Mouse (Mus musculus) forebrain, embryonic 13.5 days (tissue): ENCODE measurements around the gene Strip1. TPM values are rescaled to one million over a fixed set of nuclear protein-coding genes. Genes with fewer than 3 reads are reported as not detected.
A peak's percentile ranks its signal among the peaks of the same experiment; 100 is the strongest.

Experiments used
- ATAC-seq: fragments of 200-750 bp; cut with Nextera tagmentation; 2 replicates; pipeline ENCODE4 v1.8.0; 2017
- H3K27ac ChIP-seq: fragments of 300-500 bp; sonication (generic); 2 replicates; pipeline ENCODE4 v1.5.1; 2015; ENCODE audit warnings: inconsistent platforms, mild to moderate bottlenecking, moderate library complexity
- H3K27me3 ChIP-seq: fragments of 300-500 bp; sonication (generic); 2 replicates; pipeline ENCODE4 v1.6.1; 2015; ENCODE audit warnings: mild to moderate bottlenecking, inconsistent platforms
- H3K36me3 ChIP-seq: fragments of 300-500 bp; sonication (generic); 2 replicates; pipeline ENCODE4 v1.6.1; 2015; ENCODE audit warnings: mild to moderate bottlenecking, inconsistent platforms; ENCODE audit not compliant: poor library complexity, severe bottlenecking
- H3K4me1 ChIP-seq: fragments of 300-500 bp; sonication (generic); 2 replicates; pipeline ENCODE4 v1.6.1; 2015; ENCODE audit warnings: inconsistent platforms
- H3K4me2 ChIP-seq: fragments of 300-500 bp; sonication (generic); 2 replicates; pipeline ENCODE4 v1.6.1; 2015; ENCODE audit warnings: inconsistent platforms, mild to moderate bottlenecking, moderate library complexity
- H3K4me3 ChIP-seq: fragments of 300-500 bp; sonication (generic); 2 replicates; pipeline ENCODE4 v1.5.1; 2015; ENCODE audit warnings: mild to moderate bottlenecking, inconsistent platforms
- H3K9ac ChIP-seq: fragments of 300-500 bp; sonication (generic); 2 replicates; pipeline ENCODE4 v1.6.1; 2015; ENCODE audit warnings: mild to moderate bottlenecking, inconsistent platforms
- H3K9me3 ChIP-seq: fragments of 300-500 bp; sonication (generic); replicated peaks from 2 replicates; pipeline ENCODE4 v1.6.1; 2016; ENCODE audit warnings: inconsistent platforms
- WGBS: fragments of 180-500 bp; shearing (Covaris S2); methylation state at CpG from one replicate; pipeline ENCODE4 v1.1.7; 2015; 5-methylcytosine and 5-hydroxymethylcytosine counted together
- polyA plus RNA-seq: library from polyadenylated mRNA; unstranded; fragments of >200 nt; fragmentation: Nextera tagmentation; extraction: Ambion mirVana; gene quantifications from 2 replicates; pipeline ENCODE4 v1.2.1, GENCODE M21; 2015

The Strip1 gene
- polyA plus RNA-seq, 1 experiment from 2014 or later, result 110 TPM

DNA sequence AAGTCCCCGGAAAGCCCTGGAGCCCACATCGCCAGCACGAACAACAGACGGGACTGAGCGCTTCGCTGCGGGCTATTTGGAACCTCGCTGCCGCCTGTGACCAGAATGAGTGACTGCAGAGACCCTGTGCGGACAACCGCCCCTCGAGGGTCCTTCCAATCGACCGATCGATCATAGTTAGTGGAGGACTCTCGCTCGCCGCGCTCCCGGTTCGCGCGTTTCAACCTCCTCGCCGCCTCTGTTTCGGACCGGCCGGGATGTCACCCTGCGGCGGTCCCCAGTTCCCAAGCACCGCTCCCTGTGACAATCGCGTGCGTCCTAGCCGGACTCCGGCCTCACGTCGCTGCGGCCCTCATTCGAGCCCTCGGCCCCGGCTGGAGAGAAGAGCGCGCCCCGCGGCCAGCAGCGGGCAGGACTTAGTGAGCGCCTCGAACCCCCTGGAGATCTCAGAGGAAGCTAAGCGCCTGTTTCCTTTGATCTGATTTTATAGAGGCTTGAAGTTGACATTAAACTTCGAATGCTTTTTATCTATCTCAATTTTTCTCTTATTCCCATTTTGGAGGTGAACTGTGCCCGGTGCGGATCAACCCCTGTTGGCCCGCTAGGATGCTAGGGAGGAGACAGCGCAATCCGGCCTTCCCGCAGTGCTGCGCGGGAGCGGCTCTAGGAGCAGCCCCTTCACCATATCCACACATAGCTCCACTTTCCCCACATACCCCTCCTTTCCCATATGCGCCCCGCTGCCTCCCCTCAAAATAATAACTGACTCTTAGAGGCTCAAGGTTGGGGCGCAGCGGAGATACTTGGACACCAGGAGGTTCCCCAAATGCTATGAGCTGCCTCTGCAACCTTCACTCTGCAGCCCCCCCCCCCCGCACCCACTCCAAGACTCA is 48.4 kb downstream of the Strip1 start:
- no peak for ATAC-seq
- Histone ChIP-seq H3K4me2 (peak overlapping the region; percentile 57), H3K9me3 (no peaks in the 10 kb centered on the region), H3K36me3 (no peaks in the 10 kb centered on the region), H3K27me3 (peaks cover 99% of the 10 kb centered on the region), H3K4me1 (peaks cover 10% of the 10 kb centered on the region), H3K9ac (peak overlapping the region; percentile 48; the same call in 1 of the 2 replicates), H3K4me3 (peak overlapping the region; percentile 33), H3K27ac (no peak overlapping the region)
- under 1% methylated on average over 65 of the region's 65 CpGs for WGBS

DNA sequence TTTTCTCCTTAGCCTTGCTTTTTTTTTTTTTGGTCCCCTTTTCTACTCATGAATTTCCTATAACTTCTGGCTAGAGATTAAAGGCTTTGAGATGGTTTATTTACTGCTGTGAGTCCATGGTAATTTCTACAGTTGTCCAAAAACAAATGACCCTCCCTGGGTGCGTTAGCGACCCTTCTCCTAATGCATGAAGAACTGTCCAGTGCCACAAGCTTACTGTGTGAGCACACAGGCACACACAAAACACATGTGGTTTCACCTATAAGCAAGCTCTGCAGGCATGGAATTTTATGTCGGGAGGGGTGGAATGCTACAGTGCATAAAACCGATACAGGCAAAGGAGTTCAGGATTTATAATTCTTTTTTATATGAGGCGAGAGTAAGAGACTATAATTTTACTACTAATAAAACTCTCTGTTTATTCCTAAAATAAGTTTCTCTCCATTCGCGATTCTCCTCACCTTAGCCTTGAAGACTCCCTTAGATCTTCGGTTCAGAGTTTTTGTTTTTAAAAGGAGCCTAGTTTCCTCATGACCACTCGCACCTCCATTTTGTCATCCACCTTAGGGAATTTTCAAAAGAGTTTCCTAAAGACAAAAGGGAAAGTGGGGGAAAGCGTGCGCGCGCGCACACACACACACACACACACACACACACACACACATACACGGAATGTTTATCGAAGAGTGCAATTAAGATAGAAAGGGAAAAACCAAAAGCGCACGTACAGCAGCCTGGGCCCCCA is 49.2 kb downstream of the Strip1 start:
- 2% methylated on average over 18 of the region's 18 CpGs for WGBS
- Histone ChIP-seq H3K27me3 (peaks cover 98% of the 10 kb centered on the region), H3K9me3 (no peaks in the 10 kb centered on the region), H3K9ac (no peak overlapping the region), H3K4me3 (peak overlapping the region; percentile 33), H3K36me3 (no peaks in the 10 kb centered on the region), H3K4me2 (peak overlapping the region; percentile 57), H3K4me1 (peaks cover 10% of the 10 kb centered on the region), H3K27ac (no peak overlapping the region)
- ATAC-seq, result no peak

DNA sequence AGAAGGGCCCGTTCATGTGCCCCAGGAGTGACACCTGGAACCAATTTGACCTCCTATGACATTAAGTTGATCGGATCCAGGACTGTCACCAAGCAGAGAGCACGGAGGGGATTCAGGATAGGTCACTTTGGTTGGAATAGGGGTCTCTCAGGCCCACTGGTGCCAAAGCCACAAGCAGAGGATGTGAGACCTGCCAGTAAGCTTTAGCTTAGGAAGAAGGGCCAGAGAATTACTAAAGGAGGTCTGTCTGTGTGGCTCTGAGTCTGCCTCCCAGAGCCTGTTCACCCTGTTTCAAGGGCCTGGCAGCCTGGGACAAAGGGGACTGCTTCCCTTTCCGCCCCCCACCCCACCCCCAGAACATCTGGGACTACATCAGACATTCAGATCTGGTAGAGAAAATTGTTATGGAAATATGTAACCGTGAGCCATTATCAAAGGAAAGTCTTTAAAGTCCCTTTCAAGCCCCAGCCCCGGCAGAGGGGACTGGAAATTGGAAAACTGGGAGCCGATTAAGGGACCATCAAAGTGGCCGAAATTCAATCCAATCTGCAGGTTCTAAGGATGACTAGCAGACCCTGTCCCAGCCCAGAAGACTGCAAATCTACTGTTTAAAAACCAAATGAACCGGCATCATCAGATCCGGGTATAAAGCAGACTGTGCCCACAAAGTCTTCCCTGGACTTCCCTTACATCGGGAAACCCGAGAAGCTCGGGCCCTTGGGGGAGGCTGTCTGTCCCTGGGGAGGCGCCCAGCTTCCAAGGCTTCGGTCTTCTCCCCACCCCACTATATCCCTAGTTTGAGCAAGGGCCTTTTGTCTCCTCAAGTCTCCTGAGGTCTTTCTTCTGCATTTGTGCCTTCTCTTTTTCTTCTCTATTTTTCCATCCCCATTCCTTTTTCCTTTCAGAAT is 50.1 kb downstream of the Strip1 start:
- H3K9ac ChIP-seq, result no peak overlapping the region
- 2% methylated on average over 15 of the region's 15 CpGs for WGBS
- no peaks in the 10 kb centered on the region for H3K36me3 ChIP-seq
- H3K9me3 ChIP-seq, result no peaks in the 10 kb centered on the region
- H3K4me2 ChIP-seq, result no peak overlapping the region
- H3K27me3 ChIP-seq, result peaks cover 88% of the 10 kb centered on the region
- no peak overlapping the region for H3K4me3 ChIP-seq
- ATAC-seq, result no peak
- H3K4me1 ChIP-seq, result peaks cover 10% of the 10 kb centered on the region
- no peak overlapping the region for H3K27ac ChIP-seq

DNA sequence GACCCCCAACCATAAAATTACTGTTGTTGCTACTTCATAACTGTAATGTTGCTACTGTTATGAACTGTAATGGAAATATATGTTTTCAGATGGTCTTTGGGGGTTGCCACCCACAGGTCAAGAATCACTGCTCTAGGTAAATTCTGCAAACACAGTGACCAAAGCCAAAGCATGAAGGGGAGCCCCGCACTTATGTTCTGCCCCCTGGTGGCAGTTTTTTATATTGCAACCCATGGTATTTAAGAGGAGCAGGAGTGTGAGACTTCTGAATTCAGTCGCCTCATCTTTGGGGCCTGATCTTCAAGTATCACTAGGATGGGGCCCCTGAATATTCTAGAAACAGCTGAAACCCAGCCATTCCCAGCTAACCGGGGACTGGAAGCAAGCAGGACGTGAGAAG is 52.0 kb downstream of the Strip1 start:
- Histone ChIP-seq H3K27ac (no peak overlapping the region), H3K9ac (no peak overlapping the region), H3K27me3 (peaks cover 70% of the 10 kb centered on the region), H3K9me3 (no peaks in the 10 kb centered on the region), H3K4me3 (no peak overlapping the region), H3K36me3 (no peaks in the 10 kb centered on the region), H3K4me1 (peaks cover 10% of the 10 kb centered on the region), H3K4me2 (no peak overlapping the region)
- peak; percentile 33; the same call in 1 of the 2 replicates for ATAC-seq
- 4% methylated on average over 4 of the region's 4 CpGs for WGBS

DNA sequence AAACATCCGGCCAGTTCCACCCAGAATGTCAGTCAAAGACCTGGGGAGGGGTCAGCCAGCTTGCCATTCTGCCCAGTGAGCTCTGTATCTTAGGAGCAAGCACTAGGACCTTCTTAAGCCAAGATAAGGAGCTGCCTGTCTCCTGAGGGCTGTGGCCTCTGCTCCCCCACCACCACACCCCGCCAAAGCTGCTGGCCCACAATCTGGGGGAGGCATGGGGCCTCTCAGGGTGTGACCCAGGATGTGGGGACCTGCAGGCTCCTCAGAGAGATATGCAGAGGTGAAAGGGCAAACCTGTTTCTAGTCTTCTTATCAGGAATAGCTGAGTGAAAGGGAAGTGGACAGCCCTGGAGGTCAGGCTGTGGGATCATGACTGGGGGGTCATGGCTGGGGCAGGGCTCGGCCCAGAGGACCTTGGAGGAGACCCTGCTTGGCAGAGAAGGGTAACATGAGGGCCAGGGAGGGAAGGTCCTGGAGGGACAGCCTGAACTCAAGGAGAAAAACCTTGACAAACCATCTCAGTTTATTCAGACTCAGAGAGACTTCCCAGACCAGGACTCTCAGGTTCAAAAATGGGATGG is 53.6 kb downstream of the Strip1 start:
- no peak overlapping the region for H3K9ac ChIP-seq
- H3K9me3 ChIP-seq, result no peaks in the 10 kb centered on the region
- no peak overlapping the region for H3K4me3 ChIP-seq
- peaks cover 4% of the 10 kb centered on the region for H3K4me1 ChIP-seq
- H3K27ac ChIP-seq, result no peak overlapping the region
- no peaks in the 10 kb centered on the region for H3K36me3 ChIP-seq
- no peak for ATAC-seq
- 34% methylated on average over 3 of the region's 3 CpGs for WGBS
- no peak overlapping the region for H3K4me2 ChIP-seq
- peaks cover 54% of the 10 kb centered on the region for H3K27me3 ChIP-seq

DNA sequence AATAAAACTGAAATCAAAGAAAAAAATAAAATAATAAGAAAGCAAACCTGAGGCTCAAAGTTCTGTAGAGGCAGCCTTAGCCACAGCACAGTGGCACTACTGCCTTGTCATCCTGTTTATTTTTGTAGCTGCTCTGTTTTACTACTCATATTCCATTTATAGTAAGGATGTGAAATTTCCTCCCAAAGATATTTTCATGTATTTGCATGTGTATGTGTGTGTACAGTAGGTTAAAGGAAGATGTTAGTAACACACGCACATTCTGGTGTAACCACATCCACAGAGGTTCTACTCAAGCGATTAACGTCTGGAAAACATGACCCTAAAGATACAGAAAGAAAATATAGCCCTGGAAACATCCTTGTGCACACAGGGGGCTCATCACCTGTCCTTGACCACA is 54.7 kb downstream of the Strip1 start:
- WGBS, result 89% methylated on average over 3 of the region's 3 CpGs
- H3K27me3 ChIP-seq, result peaks cover 43% of the 10 kb centered on the region

DNA sequence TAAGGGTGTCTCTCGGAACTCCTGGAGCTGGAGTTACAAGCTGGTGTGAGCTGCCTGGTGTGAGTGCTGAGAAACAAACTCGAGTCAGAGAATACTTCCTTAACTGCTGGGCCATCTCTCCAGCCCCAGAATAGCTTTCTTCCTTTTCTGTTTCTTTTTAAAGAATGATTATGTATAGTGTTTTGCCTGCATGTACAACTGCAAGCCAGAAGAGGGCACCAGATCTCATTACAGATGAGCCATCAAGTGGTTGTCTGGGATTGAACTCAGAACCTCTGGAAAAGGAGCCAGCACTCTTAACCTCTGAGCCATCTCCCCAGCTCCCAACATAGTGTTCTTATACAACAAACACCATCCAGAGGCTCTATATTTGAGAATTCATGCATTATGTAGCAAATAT is 60.3 kb downstream of the Strip1 start:
- WGBS, result 60% methylated on average over 2 of the region's 2 CpGs
- H3K4me3 ChIP-seq, result no peak overlapping the region
- no peaks in the 10 kb centered on the region for H3K36me3 ChIP-seq
- no peak overlapping the region for H3K9ac ChIP-seq
- H3K27ac ChIP-seq, result no peak overlapping the region
- no peaks in the 10 kb centered on the region for H3K9me3 ChIP-seq
- H3K4me2 ChIP-seq, result no peak overlapping the region
- H3K27me3 ChIP-seq, result peaks cover 4% of the 10 kb centered on the region; the same call in 1 of the 2 replicates
- H3K4me1 ChIP-seq, result peaks cover 3% of the 10 kb centered on the region; the same call in 1 of the 2 replicates
- ATAC-seq, result no peak

More for the DNA sequence above, 54.7 kb downstream of the Strip1 start:
- H3K4me1 ChIP-seq, result no peaks in the 10 kb centered on the region
- H3K9me3 ChIP-seq, result no peaks in the 10 kb centered on the region
- no peak overlapping the region for H3K9ac ChIP-seq
- H3K36me3 ChIP-seq, result no peaks in the 10 kb centered on the region
- H3K4me2 ChIP-seq, result no peak overlapping the region
- H3K27ac ChIP-seq, result no peak overlapping the region
- no peak for ATAC-seq
- H3K4me3 ChIP-seq, result no peak overlapping the region

DNA sequence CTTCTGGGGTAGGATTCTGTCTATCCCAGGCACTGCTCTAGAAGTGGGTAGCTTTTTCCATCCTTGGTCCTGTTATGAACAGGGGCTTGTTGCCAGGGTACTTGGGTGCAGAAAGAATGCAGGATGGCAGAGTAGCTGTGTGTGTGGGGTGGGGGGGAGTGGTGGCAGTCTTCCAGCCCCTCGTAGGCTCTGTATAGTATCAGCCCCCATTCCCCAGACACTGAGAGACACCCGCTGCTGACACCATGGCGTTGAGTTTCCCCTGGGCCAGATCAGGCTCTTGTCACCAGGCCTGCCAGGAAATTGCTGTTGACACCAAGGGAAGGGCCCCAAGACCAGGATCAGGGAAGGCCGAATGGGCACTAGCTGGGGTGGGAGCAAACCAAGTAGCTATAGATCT is 62.8 kb downstream of the Strip1 start:
- 71% methylated on average over 4 of the region's 4 CpGs for WGBS
- H3K4me1 ChIP-seq, result peaks cover 3% of the 10 kb centered on the region; the same call in 1 of the 2 replicates
- H3K27ac ChIP-seq, result no peak overlapping the region
- no peak overlapping the region for H3K9ac ChIP-seq
- ATAC-seq, result peak; percentile 53
- no peaks in the 10 kb centered on the region for H3K36me3 ChIP-seq
- no peak overlapping the region for H3K4me2 ChIP-seq
- H3K4me3 ChIP-seq, result no peak overlapping the region
- peaks cover 4% of the 10 kb centered on the region; the same call in 1 of the 2 replicates for H3K27me3 ChIP-seq
- H3K9me3 ChIP-seq, result no peaks in the 10 kb centered on the region

DNA sequence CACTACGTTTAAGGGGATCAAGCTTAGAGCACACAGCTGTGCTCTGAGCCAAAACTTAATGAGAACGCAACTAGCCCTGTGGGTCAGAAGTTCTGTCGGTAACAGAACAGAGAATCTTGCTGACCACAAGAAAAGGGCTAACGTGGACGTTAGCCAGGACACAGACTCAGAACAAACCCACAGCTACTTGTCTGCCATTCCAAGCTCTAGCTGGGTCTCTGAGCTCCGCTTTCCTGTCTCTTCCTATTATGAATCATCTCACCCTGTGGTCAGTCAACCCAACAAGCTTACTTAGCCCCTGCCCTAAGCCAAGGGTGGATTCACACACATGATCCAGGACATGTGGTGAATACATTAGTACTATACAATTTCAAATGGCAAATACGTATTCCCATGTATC is 63.7 kb downstream of the Strip1 start:
- H3K9ac ChIP-seq, result no peak overlapping the region
- no peaks in the 10 kb centered on the region for H3K9me3 ChIP-seq
- H3K27me3 ChIP-seq, result peaks cover 4% of the 10 kb centered on the region; the same call in 1 of the 2 replicates
- WGBS, result 80% methylated on average over 7 of the region's 7 CpGs
- H3K4me1 ChIP-seq, result peaks cover 3% of the 10 kb centered on the region; the same call in 1 of the 2 replicates
- no peak overlapping the region for H3K27ac ChIP-seq
- no peaks in the 10 kb centered on the region for H3K36me3 ChIP-seq
- H3K4me2 ChIP-seq, result no peak overlapping the region
- ATAC-seq, result no peak
- no peak overlapping the region for H3K4me3 ChIP-seq

DNA sequence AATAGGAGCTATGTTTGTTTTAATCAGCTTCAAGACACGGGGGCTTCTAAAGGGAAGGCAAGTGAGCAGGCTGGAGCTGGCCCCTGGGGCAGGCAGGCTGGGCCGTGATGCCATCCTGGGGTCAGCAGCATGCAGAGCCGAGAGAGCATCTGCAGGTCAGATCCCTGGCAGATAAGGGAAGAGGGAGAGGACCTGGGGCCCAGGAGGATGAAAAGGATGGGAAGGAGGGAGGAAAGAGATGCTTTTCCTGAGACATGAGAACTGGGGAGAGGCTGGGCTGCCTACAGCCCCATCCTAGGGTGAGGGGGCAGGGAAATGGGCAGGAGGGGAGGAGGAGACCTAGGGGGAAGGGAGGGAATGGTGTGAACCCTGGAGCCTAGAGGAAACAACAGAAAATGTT is 66.2 kb downstream of the Strip1 start:
- Histone ChIP-seq H3K4me1 (peaks cover 3% of the 10 kb centered on the region; the same call in 1 of the 2 replicates), H3K27ac (no peak overlapping the region), H3K4me3 (no peak overlapping the region), H3K9ac (no peak overlapping the region), H3K4me2 (no peak overlapping the region), H3K9me3 (no peaks in the 10 kb centered on the region), H3K36me3 (no peaks in the 10 kb centered on the region), H3K27me3 (peaks cover 4% of the 10 kb centered on the region; the same call in 1 of the 2 replicates)
- 46% methylated on average over 3 of the region's 3 CpGs for WGBS
- no peak for ATAC-seq

DNA sequence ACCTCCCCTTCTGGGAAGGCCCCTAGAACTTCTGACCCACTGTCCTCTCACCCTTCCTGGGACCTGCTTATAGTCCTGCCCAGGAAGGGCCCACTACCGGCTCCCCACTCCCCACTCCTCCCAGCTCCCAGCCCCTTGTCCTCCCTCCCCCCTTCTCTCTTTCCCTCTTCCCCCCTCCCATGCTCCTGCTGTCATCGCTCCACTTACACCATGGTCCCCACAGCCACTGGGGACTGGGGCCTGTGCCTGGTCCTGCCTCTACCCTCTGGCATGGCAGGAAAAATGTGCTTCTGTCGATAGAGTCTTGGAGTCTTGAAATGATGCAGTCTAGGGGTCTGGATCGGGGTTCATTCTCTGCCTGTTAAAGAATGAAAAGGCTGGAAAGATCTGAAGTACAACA is 67.6 kb downstream of the Strip1 start:
- H3K4me1 ChIP-seq, result peaks cover 3% of the 10 kb centered on the region; the same call in 1 of the 2 replicates
- ATAC-seq, result no peak
- peaks cover 4% of the 10 kb centered on the region; the same call in 1 of the 2 replicates for H3K27me3 ChIP-seq
- no peak overlapping the region for H3K4me2 ChIP-seq
- no peak overlapping the region for H3K9ac ChIP-seq
- no peaks in the 10 kb centered on the region for H3K36me3 ChIP-seq
- H3K9me3 ChIP-seq, result no peaks in the 10 kb centered on the region
- H3K27ac ChIP-seq, result no peak overlapping the region
- no peak overlapping the region for H3K4me3 ChIP-seq
- WGBS, result 53% methylated on average over 4 of the region's 4 CpGs
